Comparison of ENCODE assay signal across 8 mouse cellular contexts in genomic region chr4:117681931-117682461, GRCm38 (mm10). TPM values are rescaled to one million over a fixed set of nuclear protein-coding genes. Genes with fewer than 3 reads are reported as not detected.
DNase-seq lines count a peak whose midpoint lies in the region; ATAC-seq and TF ChIP-seq lines count a peak whose summit lies in the region.

TSS of gene Dmap1 (minus strand) at chr4:117682273.

- DNase-seq in Patski (ENCODE audit: low read depth, low spot score): peak; percentile 43
- peak; percentile 91 for DNase-seq in cerebellum, postnatal 10 days
- DNase-seq in frontal cortex, postnatal 14 days (ENCODE audit: low spot score in 2 of 2): peak; percentile 78 to 81
- DNase-seq in layer of hippocampus, postnatal 25 days (ENCODE audit: extremely low spot score in 1 of 2, low spot score in 1 of 2): peak; percentile 79 to 80
- DNase-seq in lung, postnatal 36 days: peak; percentile 85
- DNase-seq in retina, postnatal 1 day: peak; percentile 94
- DNase-seq in urinary bladder, adult 2 months (ENCODE audit: low spot score): peak; percentile 69

- peak within 1 kb of the TSS; percentile 87 for H3K4me3 ChIP-seq in hindbrain, embryonic 13.5 days

- no peaks in the 10 kb centered on the region for H3K9me3 ChIP-seq in hindbrain, embryonic 13.5 days

- H3K4me1 ChIP-seq in hindbrain, embryonic 13.5 days (replicated peaks): peaks cover 18% of the 10 kb centered on the region

- ATAC-seq in Patski: peak; percentile 81
- peak; percentile 90 for ATAC-seq in hindbrain, embryonic 13.5 days (ENCODE audit: low FRiP score)

- POLR2A ChIA-PET in Patski (lab: Charles Lee): no interaction called here

- in situ Hi-C loops in Patski (cut with MboI; ENCODE audit: low pct_unique_long_range_greater_than_20kb): no loop called here

- peaks cover 32% of the 10 kb centered on the region for H3K36me3 ChIP-seq in hindbrain, embryonic 13.5 days

- TF ChIP-seq CTCF in Patski (IDR thresholded peaks at IDR 0.05): no peak

- under 1% methylated on average over 33 of the region's 33 CpGs for WGBS in hindbrain, embryonic 13.5 days

- H3K9ac ChIP-seq in hindbrain, embryonic 13.5 days: peak within 1 kb of the TSS; percentile 88

- H3K4me2 ChIP-seq in hindbrain, embryonic 13.5 days: peak within 1 kb of the TSS; percentile 72

- H3K27ac ChIP-seq in hindbrain, embryonic 13.5 days: peak within 1 kb of the TSS; percentile 71

- CTCF ChIA-PET in Patski (lab: Charles Lee): no interaction called here

- H3K27me3 ChIP-seq in Patski: no peaks in the 10 kb centered on the region
- no peaks in the 10 kb centered on the region for H3K27me3 ChIP-seq in hindbrain, embryonic 13.5 days

RNA-seq across cellular contexts. Expression of gene Dmap1, which starts in this region (rescaled TPM):
- polyA plus RNA-seq in Patski (2021): 23.2 TPM
- polyA plus RNA-seq in hindbrain, embryonic 13.5 days (2015; fragmentation: Nextera tagmentation; extraction: Ambion mirVana): 74.9 and 76.6 TPM in 2 replicates
- 10 to 100 TPM; 35.8 to 39.6 TPM for total RNA-seq in layer of hippocampus, postnatal 25 days (2021)
- polyA plus RNA-seq in urinary bladder, adult 2 months (2012; rRNA removed): 33.0 and 33.9 TPM in 2 replicates

Comparison
In these comparisons a context has a peak if more than half of its experiments do, and no peak if none do; other contexts are left out.
1. Peak in every context shown above with its lines: DNase-seq, ATAC-seq, H3K4me3 ChIP-seq and H3K27ac ChIP-seq.
2. DNase-seq: peak in every context shown above with its lines; median percentile 94 in retina, postnatal 1 day; 91 in cerebellum, postnatal 10 days; 85 in lung, postnatal 36 days; 80 in frontal cortex, postnatal 14 days; 80 in layer of hippocampus, postnatal 25 days; 69 in urinary bladder, adult 2 months; 43 in Patski.